Mouse (Mus musculus) stomach, postnatal 0 days (tissue): ENCODE measurements at regions not wholly inside any gene's neighbourhood (a gene's known extent, or its start where the extent isn't known, plus 50 kb on each side); places are given as distances from the start of the nearest gene placed in this dataset.

Source experiments
- CTCF ChIP-seq: IDR thresholded peaks from 2 replicates; pipeline ENCODE4 v1.5.1; 2016; ENCODE audit warnings: antibody characterized with exemption, low read depth, mild to moderate bottlenecking, moderate library complexity
- EP300 ChIP-seq: optimal IDR thresholded peaks from 2 replicates; pipeline ENCODE3; 2016; ENCODE audit warnings: antibody characterized with exemption

DNA sequence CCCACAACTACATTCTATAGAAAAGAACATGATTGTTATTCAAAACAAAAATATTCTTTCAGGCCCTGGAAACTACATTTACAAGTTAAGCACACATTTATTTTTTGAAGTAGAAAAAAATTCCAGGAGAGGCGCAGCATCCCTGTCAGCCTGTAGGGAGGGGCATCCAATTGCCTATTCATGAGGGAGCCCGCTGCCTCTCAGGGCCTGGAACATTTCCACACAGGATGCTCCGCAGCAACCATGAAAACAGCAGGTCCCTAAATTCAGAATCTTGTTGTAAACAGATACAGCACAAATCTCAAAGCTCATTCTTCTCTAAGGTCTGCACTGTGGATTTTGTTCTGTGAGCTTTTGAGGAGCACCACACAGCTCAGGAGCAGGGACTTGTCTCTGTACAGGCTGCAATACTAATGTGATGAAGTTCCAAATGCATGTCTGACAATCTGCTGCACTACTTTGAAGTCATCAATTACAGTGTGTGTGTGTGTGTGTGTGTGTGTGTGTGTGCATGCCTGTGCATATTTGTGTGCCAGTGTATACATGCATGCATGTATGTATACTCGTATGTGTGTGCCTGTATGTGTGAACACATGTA is 121.4 kb upstream of the Spaca1 start:
- TF ChIP-seq CTCF (no peak), EP300 (no peak)
